In genomic region chr2:66041917-66042419, GRCm38 (mm10) we compare ENCODE assay signal across 8 mouse cellular contexts.
DNase-seq lines count a peak whose midpoint lies in the region; ATAC-seq and TF ChIP-seq lines count a peak whose summit lies in the region.

No protein-coding gene starts in this region.

- no peaks in the 10 kb centered on the region for H3K79me2 ChIP-seq in CH12.LX (replicated peaks; ENCODE audit: control insufficient read depth, extremely low read depth, insufficient read depth, poor library complexity, severe bottlenecking)

- intact Hi-C loops in left cerebral cortex, postnatal 10 days (cut with DNase I), result loop anchor here (2.0 to 5.0 kb wide), 2 partner anchors 135 to 249 kb away; no protein-coding TSS in a partner anchor

- no peaks in the 10 kb centered on the region for H3K36me3 ChIP-seq in CH12.LX (replicated peaks in 1 of 2; ENCODE audit: control insufficient read depth in 1 of 2, insufficient read depth in 1 of 2, low read length in 1 of 2)
- no peaks in the 10 kb centered on the region for H3K36me3 ChIP-seq in embryonic facial prominence, embryonic 11.5 days (replicated peaks; ENCODE audit: control insufficient read depth, insufficient read depth, low read depth, low read length)
- H3K36me3 ChIP-seq in neural tube, embryonic 12.5 days, result no peaks in the 10 kb centered on the region
- H3K36me3 ChIP-seq in heart, embryonic 10.5 days, result no peaks in the 10 kb centered on the region

- H3K9me3 ChIP-seq in CH12.LX (replicated peaks; ENCODE audit: low read length), result peaks cover 22% of the 10 kb centered on the region
- no peaks in the 10 kb centered on the region for H3K9me3 ChIP-seq in embryonic facial prominence, embryonic 11.5 days (replicated peaks; ENCODE audit: control insufficient read depth, low read length)
- H3K9me3 ChIP-seq in neural tube, embryonic 12.5 days, result no peaks in the 10 kb centered on the region
- no peaks in the 10 kb centered on the region for H3K9me3 ChIP-seq in heart, embryonic 10.5 days

- ATAC-seq in embryonic facial prominence, embryonic 11.5 days (replicated peaks; ENCODE audit: insufficient number of reproducible peaks, low FRiP score, low TSS enrichment, low read depth), result peak; percentile 82
- ATAC-seq in neural tube, embryonic 12.5 days (ENCODE audit: low FRiP score, low read depth), result peak; percentile 55

- TF ChIP-seq RAD21 in CH12.LX (IDR thresholded peaks at IDR 0.05; ENCODE audit: low read depth, low read length), result peak; percentile 58

- DNase-seq in CH12.LX (ENCODE audit: extremely low read depth), result peak; percentile 40
- DNase-seq in WW6 (ENCODE audit: low read depth, low spot score), result peak; percentile 38
- DNase-seq in embryonic facial prominence, embryonic 11.5 days (ENCODE audit: low spot score), result peak; percentile 68
- peak; percentile 42 for DNase-seq in hindlimb bud, embryonic 11.5 days (ENCODE audit: extremely low spot score, low read depth, low spot score)
- DNase-seq in left cerebral cortex, postnatal 10 days (ENCODE audit: extremely low spot score in 1 of 2, low spot score in 2 of 2), result peak; percentile 53 to 58
- no peak for DNase-seq in urinary bladder, adult 2 months (ENCODE audit: low spot score)
- no peak for DNase-seq in heart, embryonic 10.5 days (ENCODE audit: low spot score)

- H3K4me1 ChIP-seq in CH12.LX (ENCODE audit: control insufficient read depth in 1 of 2, insufficient read depth in 2 of 2), result no peaks in the 10 kb centered on the region
- no peaks in the 10 kb centered on the region for H3K4me1 ChIP-seq in embryonic facial prominence, embryonic 11.5 days (ENCODE audit: control insufficient read depth, insufficient read depth, low read length)
- H3K4me1 ChIP-seq in neural tube, embryonic 12.5 days, result peaks cover 15% of the 10 kb centered on the region
- H3K4me1 ChIP-seq in heart, embryonic 10.5 days, result no peaks in the 10 kb centered on the region

- no peak for TF ChIP-seq EP300 in CH12.LX (IDR thresholded peaks at IDR 0.05; ENCODE audit: low read length)

- no peaks in the 10 kb centered on the region for H3K27me3 ChIP-seq in CH12.LX (replicated peaks)
- H3K27me3 ChIP-seq in embryonic facial prominence, embryonic 11.5 days (ENCODE audit: control insufficient read depth, insufficient read depth, low read length), result no peaks in the 10 kb centered on the region
- no peaks in the 10 kb centered on the region for H3K27me3 ChIP-seq in neural tube, embryonic 12.5 days (replicated peaks)
- H3K27me3 ChIP-seq in heart, embryonic 10.5 days (ENCODE audit: insufficient read depth, poor library complexity, severe bottlenecking), result no peaks in the 10 kb centered on the region

- TF ChIP-seq CTCF in CH12.LX (conservative IDR thresholded peaks at IDR 0.05 in 1 of 2, IDR thresholded peaks at IDR 0.05 in 1 of 2; ENCODE audit: low read depth in 2 of 2, low read length in 2 of 2), result peak; percentile 13 to 60; a peak in 2 of 4 replicates

- H3K9ac ChIP-seq in CH12.LX (ENCODE audit: insufficient read depth, low read depth), result no peak overlapping the region
- H3K9ac ChIP-seq in embryonic facial prominence, embryonic 11.5 days (replicated peaks; ENCODE audit: low read length), result no peak overlapping the region
- H3K9ac ChIP-seq in neural tube, embryonic 12.5 days, result no peak overlapping the region

- H3K27ac ChIP-seq in CH12.LX (ENCODE audit: insufficient read depth, low read depth), result no peak overlapping the region
- H3K27ac ChIP-seq in embryonic facial prominence, embryonic 11.5 days (replicated peaks; ENCODE audit: low read depth, low read length), result no peak overlapping the region
- no peak overlapping the region for H3K27ac ChIP-seq in neural tube, embryonic 12.5 days
- no peak overlapping the region for H3K27ac ChIP-seq in heart, embryonic 10.5 days

- in situ Hi-C loops in CH12.LX (cut with MboI; ENCODE audit: low pct_ligation_motif_present, low pct_unique_long_range_greater_than_20kb, low sequenced_read_pairs), result no loop called here

- H3K4me2 ChIP-seq in CH12.LX (ENCODE audit: insufficient read depth, low read depth, poor library complexity, severe bottlenecking), result no peak overlapping the region
- H3K4me2 ChIP-seq in embryonic facial prominence, embryonic 11.5 days (ENCODE audit: low read depth, low read length), result no peak overlapping the region
- H3K4me2 ChIP-seq in neural tube, embryonic 12.5 days (replicated peaks), result no peak overlapping the region

- no peak overlapping the region for H3K4me3 ChIP-seq in CH12.LX (replicated peaks in 1 of 3; ENCODE audit: low read depth in 2 of 3, low read length in 2 of 3, poor library complexity in 1 of 3)
- no peak overlapping the region for H3K4me3 ChIP-seq in embryonic facial prominence, embryonic 11.5 days (ENCODE audit: low read depth, low read length)
- no peak overlapping the region for H3K4me3 ChIP-seq in neural tube, embryonic 12.5 days
- no peak overlapping the region for H3K4me3 ChIP-seq in heart, embryonic 10.5 days

- TF ChIP-seq POLR2A in CH12.LX (IDR thresholded peaks at IDR 0.05; ENCODE audit: low read depth, low read length), result no peak

- dilution Hi-C loops in CH12.LX (cut with MboI; ENCODE audit: extremely low pct_ligation_motif_present, extremely low pct_unique_long_range_greater_than_20kb, low sequenced_read_pairs), result no loop called here

- 60% methylated on average over 9 of the region's 9 CpGs for WGBS in embryonic facial prominence, embryonic 11.5 days
- 74% methylated on average over 9 of the region's 9 CpGs for WGBS in neural tube, embryonic 12.5 days
- 72% methylated on average over 9 of the region's 9 CpGs for WGBS in heart, embryonic 10.5 days

TF ChIP-seq in CH12.LX, 34 proteins besides CTCF, POLR2A, EP300 and RAD21:
- no peak for TF ChIP-seq ZNF384 (IDR thresholded peaks at IDR 0.05; ENCODE audit: low read depth, low read length)
- TF ChIP-seq SMC3 (IDR thresholded peaks at IDR 0.05; ENCODE audit: low read depth, low read length), result peak; percentile 47

Comparison
In these comparisons a context has a peak if more than half of its experiments do, and no peak if none do; other contexts are left out.
1. DNase-seq: peak in CH12.LX (single experiment), WW6 (single experiment), embryonic facial prominence, embryonic 11.5 days (single experiment), hindlimb bud, embryonic 11.5 days (single experiment) and left cerebral cortex, postnatal 10 days (2 of 2); none in urinary bladder, adult 2 months (single experiment) and heart, embryonic 10.5 days (single experiment).